Mouse (Mus musculus): ENCODE measurements around the gene Sh3rf1. TPM values are rescaled to one million over a fixed set of nuclear protein-coding genes. Genes with fewer than 3 reads are reported as not detected.

Sh3rf1 gene
- polyA plus RNA-seq (2015; fragmentation: Nextera tagmentation; extraction: Ambion mirVana) = 18.1 and 21.8 TPM in 2 replicates

DNA sequence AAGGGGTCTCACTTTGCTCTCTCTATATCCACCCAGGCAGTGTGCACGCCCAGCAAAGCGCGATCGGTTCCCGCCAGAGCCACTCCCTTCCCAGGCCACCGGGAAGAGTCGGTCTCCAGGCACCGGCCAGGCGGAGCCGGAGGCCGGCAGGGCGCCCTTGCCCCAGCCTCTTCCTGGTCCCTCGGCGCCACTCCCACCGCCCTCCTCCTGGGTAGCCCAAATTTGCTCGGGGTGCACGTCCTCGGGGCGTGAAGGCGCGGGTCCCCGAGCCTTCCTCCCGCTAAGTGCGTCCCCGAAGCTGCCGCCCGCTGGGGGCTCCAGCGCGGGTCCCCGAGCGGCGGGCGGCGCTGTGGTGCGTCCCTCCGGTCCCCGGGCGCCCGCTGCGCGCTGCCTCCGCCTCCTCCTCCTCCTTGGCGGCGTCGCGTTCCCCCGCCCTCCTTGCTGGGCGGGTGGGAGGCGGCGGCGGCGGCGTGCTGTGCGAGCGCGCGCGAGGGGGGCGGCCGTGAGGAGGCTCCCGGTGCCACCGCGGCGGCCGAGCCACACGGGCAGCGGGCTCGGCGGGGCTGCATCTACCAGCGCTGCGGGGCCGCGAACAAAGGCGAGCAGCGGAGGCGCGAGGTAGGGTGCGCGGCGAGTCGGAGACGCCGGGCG is at the start of gene Sh3rf1:
Gene Sh3rf1, plus strand, starts transcription at position 144 of the 651 bp plus-strand sequence.
- Histone ChIP-seq H3K27me3 (ENCODE audit: insufficient read depth, low read length) (no peaks in the 10 kb centered on the region), H3K4me2 (ENCODE audit: low read length) (peak within 1 kb of the TSS; percentile 83), H3K27ac (peak within 1 kb of the TSS; percentile 85), H3K9me3 (replicated peaks; ENCODE audit: low read length) (no peaks in the 10 kb centered on the region), H3K4me3 (replicated peaks; ENCODE audit: low read depth, low read length) (peak within 1 kb of the TSS; percentile 83), H3K9ac (ENCODE audit: low read depth, low read length) (peak within 1 kb of the TSS; percentile 89), H3K36me3 (ENCODE audit: insufficient read depth, low read length) (no peaks in the 10 kb centered on the region), H3K4me1 (replicated peaks; ENCODE audit: insufficient read depth, low read length) (peaks cover 12% of the 10 kb centered on the region)
- ATAC-seq (replicated peaks; ENCODE audit: low FRiP score, low read depth) = peak; percentile 92
- DNase-seq (ENCODE audit: low spot score) = peak; percentile 92
- peak; percentile 14; the same call in 1 of the 2 replicates for TF ChIP-seq CTCF (IDR thresholded peaks at IDR 0.05; ENCODE audit: low read depth)
- under 1% methylated on average over 69 of the region's 84 CpGs for WGBS

DNA sequence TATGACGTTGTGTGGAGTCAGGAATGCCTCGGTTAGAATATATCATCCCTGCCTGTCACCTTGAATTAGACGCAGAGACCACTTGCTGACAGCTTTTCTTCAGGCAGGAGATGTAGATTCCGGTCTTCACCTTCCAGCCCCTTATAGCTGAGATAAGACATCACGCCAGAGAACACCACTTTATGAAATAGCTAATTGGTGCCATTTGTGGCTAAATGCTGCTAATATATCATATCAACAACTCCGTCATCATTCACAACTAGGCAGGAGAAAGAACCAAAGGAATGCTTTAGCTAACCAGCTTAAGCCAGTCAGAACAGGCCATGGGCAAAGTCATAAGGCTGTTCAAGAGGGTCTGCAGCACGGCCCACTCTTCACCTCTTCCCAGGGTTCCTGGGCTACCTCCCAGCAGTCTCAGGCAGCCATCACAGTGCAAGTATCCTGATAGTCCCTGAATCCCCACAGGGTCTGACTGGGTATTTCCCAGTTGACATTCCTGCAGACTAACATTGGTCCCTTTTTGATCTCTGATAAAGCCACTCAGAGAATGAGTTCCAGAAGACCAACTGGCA is 49.7 kb upstream of the Sh3rf1 start:
- no peaks in the 10 kb centered on the region for H3K36me3 ChIP-seq (ENCODE audit: insufficient read depth, low read length)
- no peaks in the 10 kb centered on the region for H3K9me3 ChIP-seq (replicated peaks; ENCODE audit: low read length)
- ATAC-seq (replicated peaks; ENCODE audit: low FRiP score, low read depth) = no peak
- H3K27ac ChIP-seq = no peak overlapping the region
- H3K4me3 ChIP-seq (replicated peaks; ENCODE audit: low read depth, low read length) = no peak overlapping the region
- WGBS = 71% methylated on average over 7 of the region's 7 CpGs
- H3K4me2 ChIP-seq (ENCODE audit: low read length) = no peak overlapping the region
- no peak for TF ChIP-seq CTCF (IDR thresholded peaks at IDR 0.05; ENCODE audit: low read depth)
- DNase-seq (ENCODE audit: low spot score) = no peak
- H3K4me1 ChIP-seq (replicated peaks; ENCODE audit: insufficient read depth, low read length) = no peaks in the 10 kb centered on the region
- no peaks in the 10 kb centered on the region for H3K27me3 ChIP-seq (ENCODE audit: insufficient read depth, low read length)
- no peak overlapping the region for H3K9ac ChIP-seq (ENCODE audit: low read depth, low read length)

DNA sequence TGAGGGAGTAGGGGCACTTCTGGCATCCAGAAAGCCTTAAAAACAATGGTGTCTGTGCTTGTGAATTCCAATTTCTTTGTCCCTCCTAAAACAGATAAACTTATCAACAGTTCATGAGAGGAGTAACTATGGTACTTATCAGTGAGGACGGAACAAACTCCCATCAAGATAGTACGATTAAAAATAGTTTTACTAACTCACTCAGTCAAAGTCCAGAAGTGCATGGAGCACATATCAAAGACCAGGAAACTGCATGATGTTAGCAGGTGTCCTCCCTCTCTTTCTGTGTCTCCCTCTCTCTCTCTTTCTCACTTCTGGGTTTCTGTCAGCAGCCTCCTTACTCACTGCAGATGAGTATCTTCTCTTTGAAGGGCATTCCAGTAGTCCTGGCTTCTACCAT is 47.8 kb upstream of the Sh3rf1 start:
- no peak overlapping the region for H3K9ac ChIP-seq (ENCODE audit: low read depth, low read length)
- no peak for ATAC-seq (replicated peaks; ENCODE audit: low FRiP score, low read depth)

DNA sequence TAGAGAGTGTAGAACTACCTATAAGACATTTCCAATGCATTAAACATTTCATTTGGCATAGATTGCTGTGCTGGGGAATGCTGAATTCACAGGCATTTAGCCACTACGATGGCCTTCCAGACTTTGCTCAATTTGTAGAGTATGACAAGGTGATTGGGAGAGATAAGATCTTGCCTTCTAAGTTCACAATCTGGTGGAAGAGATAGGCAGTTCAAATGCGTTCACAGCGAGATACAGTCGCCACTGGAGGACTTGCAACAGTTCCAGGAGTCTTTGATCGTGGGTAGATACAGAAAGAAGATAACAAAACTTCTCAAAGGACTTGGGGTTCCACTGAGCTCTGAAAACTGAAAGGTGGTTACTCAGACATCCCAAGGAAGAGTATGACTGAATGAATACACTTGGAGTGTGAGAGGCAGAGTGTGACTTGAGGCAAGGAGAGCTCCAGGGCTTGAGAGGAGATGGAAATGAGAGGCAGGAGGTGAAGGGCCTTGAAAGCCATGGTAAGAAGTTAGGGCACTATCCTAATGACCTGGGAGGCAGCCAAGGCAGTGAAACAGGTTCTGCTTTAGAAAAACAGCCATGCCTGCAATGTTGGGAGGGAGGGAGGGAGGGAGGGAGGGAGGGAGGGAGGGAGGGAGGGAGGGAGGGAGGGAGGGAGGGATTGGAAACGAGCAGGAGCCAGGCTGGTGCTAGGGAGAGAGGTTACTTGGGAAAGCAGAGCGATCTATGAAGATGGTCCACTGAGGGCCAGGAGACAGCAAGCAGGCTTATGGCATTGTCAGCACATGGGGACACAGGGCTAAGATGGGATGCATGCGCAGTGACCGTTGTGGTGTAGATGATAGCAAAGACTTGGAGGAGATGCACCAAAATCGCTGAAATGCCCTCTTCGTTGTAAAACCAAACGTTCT is 45.7 kb upstream of the Sh3rf1 start:
- 66% methylated on average over 12 of the region's 12 CpGs for WGBS
- DNase-seq (ENCODE audit: low spot score) = no peak
- no peaks in the 10 kb centered on the region for H3K9me3 ChIP-seq (replicated peaks; ENCODE audit: low read length)

More for the DNA sequence above, 47.8 kb upstream of the Sh3rf1 start:
- Histone ChIP-seq H3K4me3 (replicated peaks; ENCODE audit: low read depth, low read length) (no peak overlapping the region), H3K9me3 (replicated peaks; ENCODE audit: low read length) (no peaks in the 10 kb centered on the region), H3K27ac (no peak overlapping the region), H3K4me1 (replicated peaks; ENCODE audit: insufficient read depth, low read length) (no peaks in the 10 kb centered on the region), H3K36me3 (ENCODE audit: insufficient read depth, low read length) (no peaks in the 10 kb centered on the region), H3K27me3 (ENCODE audit: insufficient read depth, low read length) (no peaks in the 10 kb centered on the region), H3K4me2 (ENCODE audit: low read length) (no peak overlapping the region)
- no peak for DNase-seq (ENCODE audit: low spot score)
- TF ChIP-seq CTCF (IDR thresholded peaks at IDR 0.05; ENCODE audit: low read depth) = no peak
- WGBS = 79% methylated on average over 2 of the region's 2 CpGs

DNA sequence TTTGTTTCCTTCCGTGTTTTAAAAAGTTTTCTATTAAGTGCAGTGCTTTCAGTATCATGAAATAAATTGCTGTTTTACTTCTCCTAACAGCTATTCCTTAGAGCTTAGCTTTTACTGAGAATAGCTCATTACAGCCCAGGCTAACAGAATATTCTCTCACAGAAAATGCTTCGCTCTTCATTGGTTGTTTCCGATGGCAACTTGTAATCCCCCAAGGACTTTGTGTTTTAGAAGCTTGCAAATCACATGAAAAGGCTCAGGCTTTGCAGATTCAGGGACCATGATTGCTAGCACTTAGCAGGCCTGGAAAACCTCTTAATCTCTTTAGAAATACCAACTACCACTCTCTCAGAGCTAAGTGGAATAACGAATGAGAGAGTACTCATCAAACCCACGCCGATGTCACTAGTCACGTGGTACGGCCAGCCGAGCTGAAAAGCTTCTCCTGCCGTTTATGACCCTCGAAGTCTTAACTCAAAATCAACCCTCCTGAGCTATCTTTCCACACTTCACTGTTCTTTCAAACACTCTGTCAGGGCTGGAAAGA is 45.0 kb upstream of the Sh3rf1 start:
- no peaks in the 10 kb centered on the region for H3K4me1 ChIP-seq (replicated peaks; ENCODE audit: insufficient read depth, low read length)
- no peak overlapping the region for H3K4me2 ChIP-seq (ENCODE audit: low read length)
- no peak overlapping the region for H3K9ac ChIP-seq (ENCODE audit: low read depth, low read length)
- H3K36me3 ChIP-seq (ENCODE audit: insufficient read depth, low read length) = no peaks in the 10 kb centered on the region
- WGBS = 50% methylated on average over 11 of the region's 11 CpGs
- no peaks in the 10 kb centered on the region for H3K27me3 ChIP-seq (ENCODE audit: insufficient read depth, low read length)
- H3K9me3 ChIP-seq (replicated peaks; ENCODE audit: low read length) = no peaks in the 10 kb centered on the region
- no peak for ATAC-seq (replicated peaks; ENCODE audit: low FRiP score, low read depth)
- H3K27ac ChIP-seq = no peak overlapping the region
- H3K4me3 ChIP-seq (replicated peaks; ENCODE audit: low read depth, low read length) = no peak overlapping the region
- no peak for TF ChIP-seq CTCF (IDR thresholded peaks at IDR 0.05; ENCODE audit: low read depth)
- peak; percentile 10 for DNase-seq (ENCODE audit: low spot score)

More for the DNA sequence above, 45.7 kb upstream of the Sh3rf1 start:
- H3K27ac ChIP-seq = no peak overlapping the region
- no peaks in the 10 kb centered on the region for H3K27me3 ChIP-seq (ENCODE audit: insufficient read depth, low read length)
- no peak for TF ChIP-seq CTCF (IDR thresholded peaks at IDR 0.05; ENCODE audit: low read depth)
- no peaks in the 10 kb centered on the region for H3K4me1 ChIP-seq (replicated peaks; ENCODE audit: insufficient read depth, low read length)
- H3K4me2 ChIP-seq (ENCODE audit: low read length) = no peak overlapping the region
- H3K36me3 ChIP-seq (ENCODE audit: insufficient read depth, low read length) = no peaks in the 10 kb centered on the region
- no peak overlapping the region for H3K9ac ChIP-seq (ENCODE audit: low read depth, low read length)
- ATAC-seq (replicated peaks; ENCODE audit: low FRiP score, low read depth) = no peak
- no peak overlapping the region for H3K4me3 ChIP-seq (replicated peaks; ENCODE audit: low read depth, low read length)

DNA sequence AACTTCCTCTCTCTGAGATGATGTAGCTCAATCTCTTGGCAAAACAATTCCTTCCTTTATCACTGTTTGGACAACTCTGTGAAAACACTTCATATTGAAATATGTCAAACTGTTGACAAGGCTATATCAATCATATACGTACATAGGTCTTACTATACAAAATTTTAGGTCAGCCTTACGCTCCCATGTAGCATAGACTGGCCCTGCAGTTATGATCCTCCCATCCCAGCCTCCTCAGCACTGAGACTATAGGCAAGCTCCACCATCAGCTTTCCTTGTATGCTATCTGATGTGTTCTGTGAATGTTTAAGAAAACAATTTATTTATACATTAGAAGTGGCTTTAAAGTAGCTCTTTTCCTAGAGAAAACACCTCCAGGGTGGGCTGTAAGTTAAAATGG is 42.1 kb upstream of the Sh3rf1 start:
- ATAC-seq (replicated peaks; ENCODE audit: low FRiP score, low read depth) (no peak), DNase-seq (ENCODE audit: low spot score) (no peak)
- 70% methylated on average over 2 of the region's 2 CpGs for WGBS
- Histone ChIP-seq H3K27ac (no peak overlapping the region), H3K9me3 (replicated peaks; ENCODE audit: low read length) (no peaks in the 10 kb centered on the region), H3K4me1 (replicated peaks; ENCODE audit: insufficient read depth, low read length) (no peaks in the 10 kb centered on the region), H3K4me2 (ENCODE audit: low read length) (no peak overlapping the region), H3K4me3 (replicated peaks; ENCODE audit: low read depth, low read length) (no peak overlapping the region), H3K27me3 (ENCODE audit: insufficient read depth, low read length) (no peaks in the 10 kb centered on the region), H3K9ac (ENCODE audit: low read depth, low read length) (no peak overlapping the region), H3K36me3 (ENCODE audit: insufficient read depth, low read length) (no peaks in the 10 kb centered on the region)
- TF ChIP-seq CTCF (IDR thresholded peaks at IDR 0.05; ENCODE audit: low read depth) = no peak
